Mouse (Mus musculus) B cell, adult 2 months (primary cell): ENCODE results near the gene Gm8906.
"Not testable (repeated sequence)": the region's sequence is repeated elsewhere in the genome, so short reads cannot be mapped to it uniquely, and the experiment has no call there.

Source experiments
- DNase-seq, 2 experiments: peaks; one replicate each; pipeline ENCODE4 v3.0.0; 2022

The Gm8906 gene

GRCm38 (mm10) chr5:11502385-11502784 is at the start of gene Gm8906:
Gm8906 (plus strand) TSS chr5:11502685.
- DNase-seq, result not testable (repeated sequence)
